Mouse (Mus musculus) hindbrain, embryonic 13.5 days (tissue): ENCODE measurements around the gene Cep250. TPM values are rescaled to one million over a fixed set of nuclear protein-coding genes. Genes with fewer than 3 reads are reported as not detected.
"Not testable (repeated sequence)": the region's sequence is repeated elsewhere in the genome, so short reads cannot be mapped to it uniquely, and the experiment has no call there.

ENCODE experiments used
- ATAC-seq: fragments of 200-750 bp; cut with Nextera tagmentation; 2 replicates; pipeline ENCODE4 v1.8.0; 2017; ENCODE audit warnings: moderate TSS enrichment; ENCODE audit not compliant: low FRiP score
- H3K27ac ChIP-seq: fragments of 300-500 bp; sonication (generic); 2 replicates; pipeline ENCODE4 v1.5.1; 2015; ENCODE audit warnings: inconsistent platforms, mild to moderate bottlenecking, moderate library complexity
- H3K27me3 ChIP-seq: fragments of 300-500 bp; sonication (generic); 2 replicates; pipeline ENCODE4 v1.6.1; 2015; ENCODE audit warnings: mild to moderate bottlenecking, inconsistent platforms
- H3K36me3 ChIP-seq: fragments of 300-500 bp; sonication (generic); 2 replicates; pipeline ENCODE4 v1.6.1; 2015; ENCODE audit warnings: mild to moderate bottlenecking, inconsistent platforms
- H3K4me1 ChIP-seq: fragments of 300-500 bp; sonication (generic); replicated peaks from 2 replicates; pipeline ENCODE4 v1.6.1; 2015; ENCODE audit warnings: inconsistent platforms
- H3K4me2 ChIP-seq: fragments of 300-500 bp; sonication (generic); 2 replicates; pipeline ENCODE4 v1.6.1; 2015; ENCODE audit warnings: inconsistent platforms, mild to moderate bottlenecking, moderate library complexity
- H3K4me3 ChIP-seq: fragments of 300-500 bp; sonication (generic); 2 replicates; pipeline ENCODE4 v1.5.1; 2015; ENCODE audit warnings: mild to moderate bottlenecking, inconsistent platforms
- H3K9ac ChIP-seq: fragments of 300-500 bp; sonication (generic); 2 replicates; pipeline ENCODE4 v1.6.1; 2015; ENCODE audit warnings: mild to moderate bottlenecking, inconsistent platforms
- H3K9me3 ChIP-seq: fragments of 300-500 bp; sonication (generic); 2 replicates; pipeline ENCODE4 v1.6.1; 2016; ENCODE audit warnings: inconsistent platforms
- WGBS: fragments of 180-500 bp; shearing (Covaris S2); methylation state at CpG from one replicate; pipeline ENCODE4 v1.1.7; 2015; 5-methylcytosine and 5-hydroxymethylcytosine counted together
- polyA plus RNA-seq: library from polyadenylated mRNA; unstranded; fragments of >200 nt; fragmentation: Nextera tagmentation; extraction: Ambion mirVana; gene quantifications from 2 replicates; pipeline ENCODE4 v1.2.1, GENCODE M21; 2015

Cep250 gene
- polyA plus RNA-seq = 18.1 and 18.7 TPM in 2 replicates

GRCm38 (mm10) chr2:155956134-155957059, at the start of gene Cep250:
Cep250 (plus strand) TSS chr2:155956458.
- H3K27me3 ChIP-seq = peaks cover 10% of the 10 kb centered on the region
- H3K4me1 ChIP-seq = peaks cover 10% of the 10 kb centered on the region
- H3K27ac ChIP-seq = peak within 1 kb of the TSS; percentile 92
- no peaks in the 10 kb centered on the region for H3K9me3 ChIP-seq
- peak within 1 kb of the TSS; percentile 63 for H3K4me2 ChIP-seq
- peak within 1 kb of the TSS; percentile 95 for H3K9ac ChIP-seq
- WGBS = under 1% methylated on average over 58 of the region's 59 CpGs
- H3K36me3 ChIP-seq = peaks cover 4% of the 10 kb centered on the region; the same call in 1 of the 2 replicates
- ATAC-seq = peak; percentile 96
- H3K4me3 ChIP-seq = peak within 1 kb of the TSS; percentile 69

GRCm38 (mm10) chr2:155914684-155915083, 41.6 kb upstream of the Cep250 start:
- Histone ChIP-seq H3K36me3 (peaks cover 69% of the 10 kb centered on the region), H3K9me3 (no peaks in the 10 kb centered on the region), H3K4me2 (no peak overlapping the region), H3K27me3 (no peaks in the 10 kb centered on the region), H3K9ac (no peak overlapping the region), H3K27ac (no peak overlapping the region), H3K4me1 (no peaks in the 10 kb centered on the region), H3K4me3 (no peak overlapping the region)
- 89% methylated on average over 6 of the region's 6 CpGs for whole genome bisulfite sequencing
- ATAC-seq = no peak

- ATAC-seq = no peak
- Histone ChIP-seq H3K4me3 (no peak overlapping the region), H3K36me3 (peaks cover 27% of the 10 kb centered on the region), H3K9me3 (no peaks in the 10 kb centered on the region), H3K4me2 (no peak overlapping the region), H3K27me3 (no peaks in the 10 kb centered on the region), H3K4me1 (no peaks in the 10 kb centered on the region), H3K9ac (no peak overlapping the region), H3K27ac (no peak overlapping the region)
- WGBS = 97% methylated on average over 7 of the region's 7 CpGs
Observed at GRCm38 (mm10) chr2:155923143-155923542, 33.1 kb upstream of the Cep250 start.

GRCm38 (mm10) chr2:155925213-155925612, 31.0 kb upstream of the Cep250 start:
- not testable (repeated sequence) for H3K4me1 ChIP-seq, H3K4me2 ChIP-seq, H3K4me3 ChIP-seq, ATAC-seq, H3K9me3 ChIP-seq, H3K27ac ChIP-seq, H3K27me3 ChIP-seq, H3K9ac ChIP-seq
- H3K36me3 ChIP-seq = peaks cover 14% of the 10 kb centered on the region
- WGBS = 94% methylated on average over 6 of the region's 6 CpGs

GRCm38 (mm10) chr2:155928711-155929345, 27.4 kb upstream of the Cep250 start:
- Histone ChIP-seq H3K27ac (no peak overlapping the region), H3K9ac (peak overlapping the region; percentile 76), H3K4me1 (peaks cover 16% of the 10 kb centered on the region), H3K4me2 (peak overlapping the region; percentile 71), H3K4me3 (peak overlapping the region; percentile 71), H3K36me3 (peaks cover 3% of the 10 kb centered on the region; the same call in 1 of the 2 replicates), H3K27me3 (peaks cover 3% of the 10 kb centered on the region; the same call in 1 of the 2 replicates), H3K9me3 (no peaks in the 10 kb centered on the region)
- WGBS = 82% methylated on average over 7 of the region's 7 CpGs
- ATAC-seq = no peak

- H3K27ac ChIP-seq = peak within 1 kb of the TSS; percentile 92
- H3K9ac ChIP-seq = peak within 1 kb of the TSS; percentile 76
- ATAC-seq = peak; percentile 98
- peaks cover 8% of the 10 kb centered on the region; the same call in 1 of the 2 replicates for H3K27me3 ChIP-seq
- H3K4me2 ChIP-seq = peak within 1 kb of the TSS; percentile 71
- H3K4me3 ChIP-seq = peak within 1 kb of the TSS; percentile 71
- H3K9me3 ChIP-seq = no peaks in the 10 kb centered on the region
- under 1% methylated on average over 38 of the region's 38 CpGs for WGBS
- H3K36me3 ChIP-seq = no peaks in the 10 kb centered on the region; the same call in 1 of the 2 replicates
- peaks cover 16% of the 10 kb centered on the region for H3K4me1 ChIP-seq
Observed at GRCm38 (mm10) chr2:155929531-155930442, 26.5 kb upstream of the Cep250 start, which contains the start of gene Uqcc1. Uqcc1 (minus strand) TSS chr2:155930310.

GRCm38 (mm10) chr2:155939897-155940529, 16.2 kb upstream of the Cep250 start:
- H3K27ac ChIP-seq = no peak overlapping the region
- H3K27me3 ChIP-seq = peaks cover 10% of the 10 kb centered on the region; the same call in 1 of the 2 replicates
- WGBS = 75% methylated on average over 7 of the region's 7 CpGs
- no peak overlapping the region for H3K4me2 ChIP-seq
- H3K4me3 ChIP-seq = no peak overlapping the region
- H3K36me3 ChIP-seq = no peaks in the 10 kb centered on the region
- ATAC-seq = no peak
- H3K9me3 ChIP-seq = no peaks in the 10 kb centered on the region
- H3K9ac ChIP-seq = no peak overlapping the region
- H3K4me1 ChIP-seq = peaks cover 21% of the 10 kb centered on the region

- Histone ChIP-seq H3K4me3 (no peak within 1 kb of the TSS), H3K4me1 (peaks cover 23% of the 10 kb centered on the region), H3K27me3 (peaks cover 10% of the 10 kb centered on the region; the same call in 1 of the 2 replicates), H3K4me2 (no peak within 1 kb of the TSS), H3K27ac (no peak within 1 kb of the TSS), H3K9me3 (no peaks in the 10 kb centered on the region), H3K36me3 (no peaks in the 10 kb centered on the region), H3K9ac (no peak within 1 kb of the TSS)
- 86% methylated on average over 3 of the region's 3 CpGs for WGBS
- no peak for ATAC-seq
Observed at GRCm38 (mm10) chr2:155940681-155941080, 15.6 kb upstream of the Cep250 start, which contains the start of gene Gm15557. Gm15557 (plus strand) TSS chr2:155940728.

- no peaks in the 10 kb centered on the region for H3K9me3 ChIP-seq
- ATAC-seq = no peak
- peaks cover 29% of the 10 kb centered on the region for H3K4me1 ChIP-seq
- WGBS = 92% methylated on average over 40 of the region's 40 CpGs
- H3K4me3 ChIP-seq = no peak overlapping the region
- H3K36me3 ChIP-seq = no peaks in the 10 kb centered on the region
- H3K9ac ChIP-seq = no peak overlapping the region
- peaks cover 10% of the 10 kb centered on the region; the same call in 1 of the 2 replicates for H3K27me3 ChIP-seq
- H3K4me2 ChIP-seq = no peak overlapping the region
- H3K27ac ChIP-seq = no peak overlapping the region
Observed at GRCm38 (mm10) chr2:155941697-155942442, 14.4 kb upstream of the Cep250 start.

GRCm38 (mm10) chr2:155943463-155943862, 12.8 kb upstream of the Cep250 start:
- H3K9ac ChIP-seq = no peak overlapping the region
- no peak overlapping the region for H3K4me3 ChIP-seq
- ATAC-seq = no peak
- H3K4me2 ChIP-seq = peak overlapping the region; percentile 33
- no peaks in the 10 kb centered on the region for H3K9me3 ChIP-seq
- H3K36me3 ChIP-seq = no peaks in the 10 kb centered on the region
- peaks cover 6% of the 10 kb centered on the region; the same call in 1 of the 2 replicates for H3K27me3 ChIP-seq
- WGBS = 2% methylated on average over 8 of the region's 8 CpGs
- H3K4me1 ChIP-seq = peaks cover 36% of the 10 kb centered on the region
- H3K27ac ChIP-seq = no peak overlapping the region
